Mouse (Mus musculus) naive thymus-derived CD4-positive, alpha-beta T cell, adult 2 months (primary cell): ENCODE measurements at regions not wholly inside any gene's neighbourhood (a gene's known extent, or its start where the extent isn't known, plus 50 kb on each side); places are given as distances from the start of the nearest gene placed in this dataset.

Source experiments
- DNase-seq: peaks from one replicate; pipeline ENCODE4 v3.0.0-alpha.2; 2011; ENCODE audit warnings: low read depth

DNA sequence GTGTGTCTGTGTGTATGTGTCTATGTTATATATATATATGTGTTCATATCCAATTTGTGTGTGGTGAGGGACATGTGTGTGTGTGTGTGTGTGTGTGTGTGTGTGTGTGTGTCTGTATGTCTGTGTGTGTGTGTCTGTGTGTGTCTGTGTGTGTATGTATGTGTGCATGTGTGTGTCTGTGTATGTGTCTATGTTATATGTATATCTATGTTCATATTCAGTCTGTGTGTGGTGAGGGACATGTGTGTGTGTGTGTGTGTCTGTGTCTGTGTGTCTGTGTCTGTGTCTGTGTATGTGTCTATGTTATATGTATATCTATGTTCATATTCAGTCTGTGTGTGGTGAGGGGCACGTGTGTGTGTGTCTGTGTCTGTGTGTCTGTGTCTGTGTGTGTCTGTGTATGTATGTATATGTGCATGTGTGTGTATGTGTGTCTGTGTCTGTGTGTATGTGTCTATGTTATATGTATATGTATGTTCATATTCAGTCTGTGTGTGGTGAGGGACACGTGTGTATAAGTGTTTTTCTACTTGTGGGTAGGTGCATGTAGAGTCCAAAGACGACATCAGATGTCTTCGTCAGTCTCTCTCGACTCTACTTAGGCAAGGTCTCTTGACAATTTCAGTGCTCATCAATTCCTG, 370.5 kb upstream of the Slc7a11 start:
- no peak for DNase-seq

GRCm38 (mm10) chr3:50815716-50816115, 372.3 kb upstream of the Slc7a11 start:
- no peak for DNase-seq

- DNase-seq: no peak
Observed at GRCm38 (mm10) chr3:50816479-50816878, 373.1 kb upstream of the Slc7a11 start.

DNA sequence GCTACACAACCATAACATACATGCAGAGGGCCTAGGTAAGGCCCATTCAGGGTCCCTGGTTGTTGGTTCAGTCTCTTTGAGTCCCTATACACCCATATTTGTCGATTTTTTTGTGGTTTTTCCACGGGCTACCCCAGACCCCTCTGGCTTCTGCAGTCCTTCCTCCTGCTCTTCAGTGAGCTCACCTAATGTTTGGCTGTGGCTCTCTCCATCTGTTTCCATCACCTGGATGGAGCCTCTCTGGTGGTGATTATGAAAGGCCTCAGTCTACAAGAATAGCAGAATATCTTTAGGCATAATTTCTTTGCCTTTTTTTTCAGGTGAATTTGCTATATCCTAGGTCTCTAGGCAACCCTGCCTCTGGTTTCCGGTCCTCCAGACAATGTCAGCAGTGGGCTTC, 373.9 kb upstream of the Slc7a11 start:
- no peak for DNase-seq

GRCm38 (mm10) chr3:50820776-50821175, 377.4 kb upstream of the Slc7a11 start:
- no peak for DNase-seq

DNA sequence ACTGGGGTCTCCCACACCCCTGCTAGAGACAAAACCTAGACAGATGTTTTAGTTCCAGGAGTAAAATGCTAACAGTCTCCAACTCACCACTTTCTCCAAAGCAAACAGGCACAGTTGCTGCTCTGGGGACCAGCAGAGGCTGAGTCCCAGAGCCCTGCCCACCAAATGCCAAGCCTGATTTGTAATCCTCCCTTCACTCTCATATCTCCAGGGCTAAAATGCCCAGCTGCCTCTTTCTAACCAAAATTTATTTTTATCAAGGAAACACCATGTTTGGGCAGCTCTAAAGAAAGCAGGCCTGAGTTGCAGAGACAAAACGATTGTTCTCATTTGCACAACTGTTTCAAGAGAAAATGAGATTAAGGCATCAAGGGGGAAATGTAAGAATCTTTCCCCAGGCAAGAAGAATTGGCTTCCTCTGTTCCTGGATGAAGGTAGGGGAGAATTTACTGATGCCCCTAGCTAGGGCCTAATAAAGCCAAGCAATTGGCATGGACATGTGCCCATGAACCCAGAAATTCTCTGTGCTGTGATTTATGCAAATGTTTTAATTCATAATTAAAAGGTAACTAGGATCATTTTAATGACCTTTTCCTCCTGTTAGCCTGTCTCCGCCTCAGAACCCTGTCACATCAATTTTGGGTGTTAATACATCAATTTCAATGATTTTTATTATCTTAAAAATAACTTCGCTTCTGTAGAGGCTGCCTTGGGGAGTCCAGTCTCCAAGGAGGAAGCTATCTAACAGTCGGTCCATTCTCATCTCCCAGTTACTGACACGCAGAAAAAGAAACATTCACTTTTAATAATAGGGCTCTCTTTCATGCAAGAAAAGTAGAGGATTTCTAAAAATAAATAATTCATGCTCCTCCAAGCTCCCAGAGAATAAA, 382.4 kb upstream of the Slc7a11 start:
- no peak for DNase-seq

GRCm38 (mm10) chr3:50826424-50826819, 383.0 kb upstream of the Slc7a11 start:
- DNase-seq: no peak

DNA sequence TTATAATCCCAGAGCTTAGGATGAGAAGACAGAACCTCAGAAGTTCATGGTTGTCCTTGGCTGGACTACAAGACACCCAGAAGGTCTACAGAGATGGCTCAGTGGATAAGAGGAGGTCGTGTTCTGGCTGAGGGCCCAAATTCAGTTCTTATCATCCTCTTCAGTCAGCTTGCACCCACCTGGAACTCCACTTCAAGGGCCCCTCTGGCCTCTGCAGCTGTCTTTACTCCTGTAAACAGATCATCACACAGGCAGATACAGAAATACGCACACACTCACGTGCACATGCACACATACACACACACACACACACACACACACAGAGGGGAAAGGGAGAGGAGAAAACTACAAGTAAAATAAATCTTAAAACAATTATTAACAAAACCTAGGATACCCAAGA, 385.8 kb upstream of the Slc7a11 start:
- no peak for DNase-seq

- no peak for DNase-seq
Observed at GRCm38 (mm10) chr3:50830446-50830845, 387.0 kb upstream of the Slc7a11 start.

DNA sequence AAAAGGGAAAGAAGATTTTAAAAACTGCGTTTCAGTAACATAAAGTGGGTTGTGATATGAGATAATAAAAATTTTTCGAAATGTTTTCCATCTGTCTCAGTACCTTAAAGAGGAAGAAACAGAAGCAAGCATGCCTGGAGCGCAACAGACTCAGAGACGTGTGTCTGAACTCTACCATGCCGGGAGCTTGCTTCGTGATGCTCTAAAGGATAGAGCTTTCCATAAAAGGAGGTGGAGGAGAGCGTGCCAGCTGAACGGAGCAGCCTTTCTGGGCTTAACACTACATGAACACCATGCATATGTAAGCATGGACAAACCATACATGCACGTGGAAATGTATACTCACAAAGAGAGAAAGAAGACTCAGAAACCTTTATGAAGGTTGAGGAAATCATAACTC, 387.5 kb upstream of the Slc7a11 start:
- DNase-seq: no peak

DNA sequence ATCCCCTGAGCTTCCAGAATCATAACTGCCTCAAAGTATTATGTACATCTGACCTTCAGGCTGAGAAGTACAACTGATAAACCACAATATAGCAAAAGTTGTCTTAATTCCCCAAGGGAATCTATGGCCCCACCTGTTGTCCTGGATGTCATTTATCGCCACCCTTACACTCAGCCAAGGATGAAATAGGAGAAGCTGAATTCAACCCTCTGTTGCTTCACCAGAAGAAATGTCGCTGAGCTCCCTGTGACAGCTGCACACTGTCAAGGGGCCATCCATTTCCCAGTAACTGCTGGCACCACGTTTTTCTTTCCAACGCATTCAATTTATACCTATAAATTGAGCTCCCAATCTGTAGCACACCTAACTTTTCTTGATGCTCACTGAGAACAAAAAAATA, 382.0 kb upstream of the Noct start:
- no peak for DNase-seq

GRCm38 (mm10) chr3:50844835-50845301, 379.4 kb upstream of the Noct start:
- no peak for DNase-seq

- no peak for DNase-seq
Observed at GRCm38 (mm10) chr3:50845311-50845710, 378.9 kb upstream of the Noct start.

DNA sequence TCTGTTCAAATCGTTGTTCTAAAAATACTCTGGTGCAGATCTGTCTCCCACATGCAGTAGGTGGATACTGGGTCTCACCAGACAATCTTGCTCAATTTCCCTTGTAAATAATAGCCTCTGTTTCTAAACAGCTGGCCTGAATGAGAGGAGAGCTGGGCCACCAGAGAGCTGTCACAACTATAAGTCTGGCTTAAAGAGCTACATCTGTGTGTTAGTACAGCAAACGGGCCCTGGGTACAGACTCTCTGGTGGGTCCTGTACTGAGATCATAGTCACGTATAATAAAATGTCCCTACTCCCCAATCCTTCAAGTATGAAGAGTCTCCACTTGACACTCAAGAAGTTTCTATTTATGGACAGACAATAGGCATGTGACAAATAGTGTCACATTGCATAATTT, 375.7 kb upstream of the Noct start:
- no peak for DNase-seq

DNA sequence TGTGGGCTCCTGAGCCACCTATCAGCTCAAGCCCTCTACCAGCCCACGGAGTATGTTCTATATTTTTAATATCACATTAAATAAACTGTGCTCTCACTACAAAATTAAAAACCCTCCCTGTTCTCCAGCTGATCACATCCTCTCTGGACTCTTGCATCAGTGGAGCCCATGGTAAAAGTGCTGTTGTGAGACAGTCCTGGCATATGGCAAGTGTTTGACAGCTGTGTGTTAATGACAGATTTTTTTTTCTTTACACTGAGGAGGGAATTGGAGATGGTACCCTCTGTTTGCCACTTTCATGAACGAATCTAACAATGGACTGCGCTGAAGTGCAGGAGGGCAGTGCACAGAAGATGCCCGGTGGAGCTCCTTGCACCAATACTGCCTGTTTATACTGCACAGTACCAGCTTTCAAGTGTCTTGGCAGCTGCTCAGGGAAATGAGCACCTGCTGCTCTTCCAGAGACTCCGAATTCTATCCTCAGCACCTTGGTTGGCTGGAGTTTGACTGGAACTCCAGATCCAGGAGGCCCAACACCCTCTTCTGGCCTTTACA, 373.1 kb upstream of the Noct start:
- DNase-seq: no peak

DNA sequence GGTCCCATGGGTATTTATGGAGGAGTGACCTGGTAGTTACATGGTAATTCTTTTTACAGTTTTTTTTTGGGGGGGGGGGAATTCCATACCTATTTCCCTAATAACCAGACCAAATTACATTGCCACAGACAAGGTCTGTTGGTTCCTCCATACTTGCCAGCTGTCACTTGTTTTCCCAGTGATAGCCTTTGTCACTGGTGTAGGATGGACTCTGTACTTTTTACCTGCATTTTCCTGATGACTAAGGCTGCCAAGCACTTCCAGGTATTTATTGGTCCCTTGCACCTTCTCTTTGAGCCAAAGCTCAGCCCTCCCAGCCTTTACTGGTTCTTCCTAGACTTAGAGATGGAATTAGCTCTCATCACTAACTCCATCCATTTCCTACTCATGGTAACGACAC, 357.1 kb upstream of the Noct start:
- no peak for DNase-seq

DNA sequence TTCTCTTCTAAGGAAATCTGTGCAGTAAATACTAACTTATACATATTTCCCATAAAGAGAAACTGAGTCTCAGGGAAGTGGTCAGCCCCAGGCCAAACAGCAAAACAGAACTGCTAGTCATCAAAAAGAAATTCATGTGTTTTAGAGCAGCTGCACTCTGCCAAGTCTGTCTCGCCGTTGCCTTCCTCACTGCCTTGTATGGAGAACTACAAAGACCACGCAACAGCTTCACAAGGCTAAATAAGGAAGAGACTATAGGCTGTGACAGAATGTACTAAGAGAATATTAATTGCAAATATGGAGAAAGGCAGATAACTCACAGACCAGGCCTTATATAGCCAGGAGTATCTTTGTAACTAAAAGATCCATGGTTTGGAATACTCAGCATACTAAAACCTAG, 355.0 kb upstream of the Noct start:
- DNase-seq: no peak

DNA sequence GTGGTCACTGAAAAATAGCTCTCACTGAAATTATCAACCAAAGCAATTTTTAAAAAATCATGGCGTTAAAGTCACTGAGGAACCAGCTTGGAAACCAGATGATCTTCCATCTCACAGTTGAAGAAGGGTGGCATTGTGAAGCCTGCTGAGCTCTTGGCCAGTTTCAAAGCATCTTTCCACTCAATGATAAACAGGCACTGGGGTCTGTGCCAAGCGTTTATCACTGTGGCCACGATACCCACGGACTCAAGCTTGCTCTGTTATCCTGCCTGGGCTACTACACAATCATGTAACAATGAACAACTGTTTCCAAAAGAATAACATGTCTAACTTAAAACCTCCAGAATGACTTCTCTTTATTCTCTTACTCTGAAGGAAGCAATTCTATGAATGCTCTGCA, 345.2 kb upstream of the Noct start:
- DNase-seq: no peak

GRCm38 (mm10) chr3:50879595-50879994, 344.7 kb upstream of the Noct start:
- DNase-seq: no peak

DNA sequence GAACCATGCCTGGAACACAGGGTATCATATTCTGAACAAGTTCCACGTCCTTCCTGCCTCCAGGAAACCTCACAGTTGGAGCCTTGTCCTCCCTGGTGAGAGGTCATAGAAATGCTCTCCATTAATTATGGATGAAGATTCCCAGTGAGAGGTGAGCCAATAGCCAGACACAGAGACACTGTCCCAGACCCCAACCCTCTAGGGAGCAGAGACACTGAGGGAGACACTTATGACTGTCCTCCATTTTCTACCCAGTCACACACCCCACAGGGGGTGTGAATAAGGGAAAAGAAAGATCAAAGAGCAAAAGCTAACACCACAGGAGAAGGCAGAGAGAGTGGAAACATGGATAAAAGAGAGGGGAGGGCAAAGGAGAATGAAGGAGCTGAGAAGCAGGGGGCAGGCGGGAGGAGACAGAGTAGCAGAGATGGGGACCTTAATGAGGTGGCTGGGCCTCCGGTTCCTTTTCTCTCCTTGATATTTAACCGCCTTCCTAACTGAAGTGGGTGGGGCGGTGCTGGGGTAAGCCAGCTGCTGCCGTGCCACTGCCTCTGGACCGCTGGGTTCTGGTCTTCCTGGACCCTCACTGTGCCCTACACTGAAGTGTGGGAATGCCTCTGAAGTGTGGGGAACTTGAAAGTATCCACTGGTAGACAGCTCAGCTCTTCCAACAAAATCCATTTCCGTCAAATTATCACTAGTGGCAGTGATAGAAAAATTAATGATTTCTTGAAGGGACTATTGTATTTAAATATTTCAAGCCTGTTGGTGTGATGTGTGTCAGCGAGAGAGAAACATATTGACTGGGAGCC, 342.6 kb upstream of the Noct start:
- DNase-seq: no peak

GRCm38 (mm10) chr3:50882249-50882733, 342.0 kb upstream of the Noct start:
- DNase-seq: no peak

GRCm38 (mm10) chr3:50886336-50886735, 337.9 kb upstream of the Noct start:
- no peak for DNase-seq
